Mouse (Mus musculus): ENCODE results near the gene Gabra4.
"Not testable (repeated sequence)": the region's sequence is repeated elsewhere in the genome, so short reads cannot be mapped to it uniquely, and the experiment has no call there.

Gabra4 gene

GRCm38 (mm10) chr5:71525486-71525885, 132.6 kb downstream of the Gabra4 start:
- in situ Hi-C loops (cut with MboI, MseI) = not testable (repeated sequence)
